Mouse (Mus musculus) megakaryocyte-erythroid progenitor cell, adult 5-6 weeks (primary cell): ENCODE measurements at regions not wholly inside any gene's neighbourhood (a gene's known extent, or its start where the extent isn't known, plus 50 kb on each side); places are given as distances from the start of the nearest gene placed in this dataset.
"Not testable (repeated sequence)": the region's sequence is repeated elsewhere in the genome, so short reads cannot be mapped to it uniquely, and the experiment has no call there.

Source experiments
- ATAC-seq: replicated peaks from 2 replicates; pipeline ENCODE4 v1.8.0; 2016; ENCODE audit warnings: mild to moderate bottlenecking, inconsistent platforms; ENCODE audit not compliant: severe bottlenecking, poor library complexity, low FRiP score, low TSS enrichment

DNA sequence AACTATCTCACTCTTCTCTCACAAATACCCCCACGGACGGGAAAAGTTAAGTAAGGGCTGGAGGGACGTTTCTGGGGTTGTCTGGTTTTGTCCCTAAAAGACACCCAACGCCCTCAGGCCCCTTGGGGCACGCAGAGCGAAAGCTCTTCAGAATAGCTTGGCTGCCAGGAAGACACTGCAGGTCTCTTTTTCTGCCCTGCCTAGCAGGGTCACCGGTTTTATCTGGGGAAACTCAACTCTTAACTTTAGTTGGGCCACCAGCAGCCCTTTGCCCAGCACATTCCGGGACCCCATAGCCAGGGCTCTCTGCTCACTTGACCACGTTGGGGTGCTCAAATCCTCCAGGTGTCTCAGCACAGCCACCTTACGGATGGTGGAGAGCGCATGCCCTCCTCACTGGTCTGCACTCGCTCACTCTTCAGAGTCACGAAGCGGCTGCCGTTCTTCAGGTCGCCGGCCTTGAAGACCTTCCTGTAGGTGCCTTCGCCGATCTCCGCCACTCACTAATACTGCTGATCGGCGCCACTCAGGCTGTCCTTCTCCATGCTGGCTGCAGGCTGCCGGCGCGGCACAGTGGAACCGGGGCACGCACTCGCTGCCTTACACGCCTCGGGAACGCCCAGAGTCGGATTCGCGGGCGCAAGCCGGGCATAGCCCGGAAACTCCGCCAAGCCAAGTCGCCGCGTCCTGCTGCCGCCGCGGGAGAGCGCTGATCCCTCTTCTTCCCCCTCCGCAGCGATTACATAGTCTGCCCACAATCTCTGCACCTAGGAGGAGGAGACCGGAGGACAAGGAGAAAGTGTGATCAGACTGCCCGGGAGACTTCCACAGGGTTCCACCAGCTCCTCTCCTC lies 83.0 kb downstream of the Ulbp1 start:
- 0 out of 2 replicates have a peak, but pooled peaks have one; percentile 52 for ATAC-seq

DNA sequence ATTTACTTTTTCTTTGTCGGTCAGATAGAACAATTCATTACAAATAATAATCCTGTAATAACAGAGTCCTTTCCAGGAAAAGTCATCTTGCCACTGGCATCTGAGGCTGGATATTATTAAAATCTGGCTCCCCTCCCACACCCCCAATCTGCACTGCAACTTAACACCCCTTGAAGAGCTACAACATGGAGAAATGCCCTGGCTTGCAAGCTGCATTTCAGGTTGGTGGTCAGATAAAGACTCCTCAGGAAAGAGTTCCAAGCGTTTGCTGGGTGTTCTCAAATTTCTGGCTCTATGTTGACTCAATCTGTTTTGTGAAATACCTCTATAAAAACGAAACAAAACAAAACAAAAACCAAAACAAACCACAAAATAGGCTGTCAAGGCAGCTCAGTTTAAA lies 114.6 kb downstream of the Ulbp1 start:
- not testable (repeated sequence) for ATAC-seq

DNA sequence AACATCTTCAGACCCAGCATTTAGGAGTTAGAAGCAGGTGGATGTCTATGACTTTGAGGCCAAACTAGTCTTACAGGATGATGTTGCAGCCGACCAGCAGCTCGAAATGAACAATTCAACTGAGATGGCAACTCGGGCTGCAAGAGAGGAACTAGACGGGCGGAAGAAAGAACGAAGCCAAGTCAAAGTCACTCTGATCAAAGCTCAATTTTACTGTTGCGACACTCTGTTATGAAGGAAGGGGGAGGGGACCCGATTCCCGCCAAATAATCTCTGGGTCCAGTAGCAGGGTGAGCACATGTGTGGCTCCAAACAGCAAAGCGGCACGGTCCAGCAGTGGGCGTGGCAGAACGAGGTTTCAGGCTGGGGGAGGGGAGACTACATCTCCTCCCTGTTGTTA lies 129.1 kb downstream of the Ulbp1 start:
- not testable (repeated sequence) for ATAC-seq

DNA sequence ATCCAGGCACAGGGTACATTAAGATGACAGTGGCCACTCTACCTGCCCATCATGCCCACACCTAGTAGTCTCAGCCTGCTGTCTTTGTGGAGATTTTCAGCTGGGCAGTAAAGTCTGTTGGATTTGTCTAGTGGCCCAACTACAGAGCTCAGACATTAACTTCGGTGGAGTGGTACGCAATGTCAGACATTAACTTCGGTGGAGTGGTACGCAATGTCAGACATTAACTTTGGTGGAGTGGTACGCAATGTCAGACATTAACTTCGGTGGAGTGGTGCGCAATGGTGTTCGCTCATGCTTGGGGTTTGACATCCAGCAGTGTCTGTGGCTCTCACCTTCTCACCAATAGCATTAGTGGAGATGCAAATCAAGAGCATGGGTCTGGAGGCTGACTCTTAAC lies 129.7 kb downstream of the Ulbp1 start:
- ATAC-seq: not testable (repeated sequence)

DNA sequence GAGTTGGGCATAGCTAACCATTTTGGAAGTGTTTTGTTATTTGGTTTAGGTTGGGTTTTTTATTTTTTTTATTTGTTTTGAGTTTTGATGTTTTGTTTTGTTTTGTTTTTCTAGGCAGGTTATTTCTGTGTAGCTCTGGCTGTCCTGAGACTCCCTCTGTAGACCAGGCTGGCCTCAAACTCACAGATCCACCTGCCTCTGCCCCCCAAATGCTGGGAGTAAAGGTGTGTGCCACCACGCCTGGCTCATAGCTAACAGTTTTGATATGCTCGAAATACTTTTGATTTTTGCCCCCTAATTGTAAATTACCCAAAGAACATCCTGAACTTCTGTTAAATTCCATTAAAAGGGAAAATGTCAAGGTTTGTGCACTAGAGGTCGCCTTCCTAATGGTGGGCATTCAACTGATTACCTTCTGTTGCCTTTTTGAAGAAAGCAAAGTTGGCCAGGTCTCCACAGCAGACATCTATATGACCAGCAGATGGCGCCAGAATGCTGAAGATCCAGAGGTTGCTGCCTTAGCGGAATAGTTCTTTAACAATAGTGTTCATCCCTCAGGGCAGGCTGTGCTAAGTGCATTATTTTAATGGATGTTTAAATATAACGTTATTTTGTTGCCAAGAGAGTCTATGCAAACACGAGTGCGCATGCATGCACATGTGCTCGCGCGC lies 121.2 kb upstream of the Cnksr3 start:
- ATAC-seq: peak; percentile 97

DNA sequence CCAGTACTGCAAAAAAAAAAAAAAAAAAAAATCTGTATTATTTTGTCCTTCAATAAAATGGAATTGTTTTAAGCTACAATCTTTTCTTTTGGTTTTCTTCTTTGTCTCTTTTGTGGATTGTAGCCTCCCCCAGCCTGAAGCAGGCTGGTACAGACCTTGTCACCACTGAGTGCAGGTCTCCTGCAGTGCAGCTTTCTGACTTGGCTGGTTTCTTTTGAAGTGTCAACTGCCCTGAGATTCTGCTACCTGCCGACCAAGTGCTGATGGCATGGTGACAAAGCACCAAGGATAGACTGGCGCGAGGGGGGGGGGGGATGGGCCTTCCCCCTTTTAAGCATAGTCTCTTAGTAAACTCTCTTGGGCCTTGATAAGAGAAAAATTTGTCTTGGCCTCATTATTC lies 116.2 kb upstream of the Cnksr3 start:
- ATAC-seq: no peak

DNA sequence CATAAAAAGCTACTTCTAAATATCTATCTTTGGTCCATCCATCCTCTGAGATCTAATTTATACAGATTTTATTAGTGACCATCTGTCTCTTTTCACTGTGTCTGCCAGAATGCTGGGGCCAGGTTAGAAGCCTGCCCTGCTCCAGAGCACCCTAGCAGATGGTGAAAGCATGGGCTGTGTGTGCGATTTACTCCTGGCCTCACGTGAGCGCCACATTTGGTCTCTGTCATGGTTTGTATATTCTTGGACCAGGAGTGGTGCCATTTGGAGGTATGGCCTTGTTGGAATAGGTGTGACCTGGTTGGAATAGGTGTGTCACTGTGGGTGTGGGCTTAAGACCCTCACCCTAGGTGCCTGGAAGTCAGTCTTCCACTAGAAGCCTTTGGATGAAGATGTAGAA lies 115.0 kb upstream of the Cnksr3 start:
- not testable (repeated sequence) for ATAC-seq

DNA sequence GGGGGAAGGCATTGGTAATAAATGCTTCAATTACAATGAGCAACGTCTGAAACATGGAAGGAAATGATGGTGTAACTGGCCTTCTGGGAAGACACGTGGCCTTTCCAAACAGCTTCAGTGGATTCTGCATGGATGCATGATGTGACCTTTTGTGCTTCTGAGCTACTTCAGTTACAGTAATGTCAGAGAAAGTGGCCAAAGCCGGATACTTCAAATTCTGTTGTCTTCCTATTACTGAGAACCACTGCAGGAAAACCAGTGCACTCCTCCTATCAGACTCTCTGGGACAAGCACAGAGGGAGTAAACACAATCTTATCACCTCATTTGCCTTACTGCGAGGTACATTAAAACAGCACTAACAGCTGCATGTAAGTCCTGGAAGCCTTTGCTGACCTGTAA lies 113.0 kb upstream of the Cnksr3 start:
- ATAC-seq: no peak

DNA sequence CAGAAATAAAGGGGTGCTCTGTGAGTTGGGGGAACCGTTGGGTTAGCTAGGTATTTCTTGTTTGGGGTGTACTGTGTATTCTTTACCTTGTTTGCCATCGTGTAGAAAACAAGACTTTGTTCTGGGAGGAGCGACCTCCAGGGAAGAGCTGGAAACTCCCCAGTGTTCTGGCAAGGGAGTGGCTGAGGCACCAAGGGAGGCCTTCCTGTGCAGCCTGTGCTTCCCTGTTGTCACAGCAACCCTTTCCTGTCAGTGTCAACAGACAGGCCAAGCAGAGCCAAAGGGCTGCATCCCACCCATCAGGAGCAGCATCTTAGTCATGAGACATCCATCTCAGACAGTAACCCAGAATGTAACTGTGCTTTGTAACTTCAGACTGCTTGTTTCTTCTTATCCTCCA lies 111.2 kb upstream of the Cnksr3 start:
- no peak for ATAC-seq

DNA sequence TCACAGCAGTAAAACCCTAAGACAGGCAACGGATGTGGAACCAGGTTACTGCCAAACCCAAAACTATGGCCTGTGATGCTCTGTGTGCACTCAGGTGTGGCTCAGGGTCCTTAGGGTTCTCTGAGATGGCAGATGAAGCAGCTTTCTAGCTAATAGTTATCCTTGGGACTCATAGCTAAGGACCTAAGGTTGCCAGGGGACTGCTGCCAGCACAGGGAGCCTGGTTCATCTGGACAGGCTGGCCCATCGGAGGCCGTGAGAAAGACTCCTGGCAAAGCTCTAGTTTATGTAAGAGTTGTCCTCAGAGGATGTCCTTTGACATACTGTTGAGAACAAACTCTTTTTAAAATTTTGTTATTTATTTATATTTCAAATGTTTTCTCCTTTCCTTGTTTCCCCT lies 97.9 kb upstream of the Cnksr3 start:
- no peak for ATAC-seq

DNA sequence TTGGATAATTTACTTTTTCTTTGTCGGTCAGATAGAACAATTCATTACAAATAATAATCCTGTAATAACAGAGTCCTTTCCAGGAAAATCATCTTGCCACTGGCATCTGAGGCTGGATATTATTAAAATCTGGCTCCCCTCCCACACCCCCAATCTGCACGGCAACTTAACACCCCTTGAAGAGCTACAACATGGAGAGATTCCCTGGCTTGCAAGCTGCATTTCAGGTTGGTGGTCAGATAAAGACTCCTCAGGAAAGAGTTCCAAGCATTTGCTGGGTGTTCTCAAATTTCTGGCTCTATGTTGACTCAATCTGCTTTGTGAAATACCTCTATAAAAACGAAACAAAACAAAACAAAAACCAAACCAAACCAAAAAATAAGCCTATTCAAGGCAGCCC lies 93.8 kb upstream of the Cnksr3 start:
- ATAC-seq: not testable (repeated sequence)

DNA sequence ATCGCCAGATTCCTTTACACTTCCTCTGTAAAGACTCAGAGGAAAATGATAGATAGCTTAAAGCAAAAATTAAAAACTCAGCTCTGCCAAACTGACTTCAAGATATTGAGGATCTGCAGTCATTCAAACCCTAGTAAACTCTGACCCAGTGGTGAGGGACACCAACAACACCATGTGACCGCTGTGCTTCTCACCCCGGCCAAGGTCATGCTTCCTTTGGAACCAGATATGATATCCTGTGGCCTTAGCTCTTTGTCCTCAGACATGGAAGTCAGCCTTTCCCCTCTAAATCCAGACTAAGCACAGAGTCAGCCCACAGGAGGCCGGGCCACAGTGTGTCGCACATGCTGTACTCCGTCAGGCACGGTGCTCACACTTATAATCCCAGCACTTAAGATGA lies 86.3 kb upstream of the Cnksr3 start:
- no peak for ATAC-seq

DNA sequence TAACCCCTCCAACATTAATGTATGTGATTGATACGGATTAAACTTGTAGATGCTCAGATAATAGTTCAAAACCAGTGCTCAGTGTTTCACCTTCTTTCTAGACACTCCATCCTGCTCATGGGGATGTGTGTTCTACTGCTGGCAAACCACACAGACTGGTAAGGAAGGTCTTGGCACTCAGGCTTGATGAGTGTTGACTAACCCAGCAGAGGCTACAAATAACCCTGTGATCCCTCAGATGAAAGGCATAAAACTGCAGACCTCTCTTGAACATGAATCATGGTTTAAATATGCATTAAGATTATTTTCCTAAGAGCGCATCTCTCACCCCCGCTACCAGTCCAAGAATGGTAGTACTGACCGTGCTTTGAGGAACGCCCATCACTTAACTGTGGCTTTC lies 83.9 kb upstream of the Cnksr3 start:
- ATAC-seq: no peak

DNA sequence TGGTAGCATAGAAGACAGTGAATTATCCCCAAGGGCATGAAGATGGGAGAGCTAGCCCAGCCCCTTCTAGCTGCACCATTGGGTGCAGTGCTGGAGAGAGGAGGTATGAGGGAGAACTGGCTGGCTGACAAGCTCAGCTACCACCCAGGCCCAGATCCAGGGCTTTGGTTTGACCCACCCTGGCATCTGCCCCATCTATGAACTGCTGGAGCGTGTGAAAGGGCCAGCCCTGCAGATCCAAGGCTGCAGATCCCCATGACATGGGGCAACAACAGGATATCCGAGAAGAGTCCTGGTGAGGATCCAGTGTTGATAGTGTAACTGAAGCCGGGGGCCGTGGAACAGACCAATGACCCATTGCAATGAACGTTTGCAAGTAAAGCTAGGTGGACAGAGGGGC lies 81.2 kb upstream of the Cnksr3 start:
- ATAC-seq: no peak

DNA sequence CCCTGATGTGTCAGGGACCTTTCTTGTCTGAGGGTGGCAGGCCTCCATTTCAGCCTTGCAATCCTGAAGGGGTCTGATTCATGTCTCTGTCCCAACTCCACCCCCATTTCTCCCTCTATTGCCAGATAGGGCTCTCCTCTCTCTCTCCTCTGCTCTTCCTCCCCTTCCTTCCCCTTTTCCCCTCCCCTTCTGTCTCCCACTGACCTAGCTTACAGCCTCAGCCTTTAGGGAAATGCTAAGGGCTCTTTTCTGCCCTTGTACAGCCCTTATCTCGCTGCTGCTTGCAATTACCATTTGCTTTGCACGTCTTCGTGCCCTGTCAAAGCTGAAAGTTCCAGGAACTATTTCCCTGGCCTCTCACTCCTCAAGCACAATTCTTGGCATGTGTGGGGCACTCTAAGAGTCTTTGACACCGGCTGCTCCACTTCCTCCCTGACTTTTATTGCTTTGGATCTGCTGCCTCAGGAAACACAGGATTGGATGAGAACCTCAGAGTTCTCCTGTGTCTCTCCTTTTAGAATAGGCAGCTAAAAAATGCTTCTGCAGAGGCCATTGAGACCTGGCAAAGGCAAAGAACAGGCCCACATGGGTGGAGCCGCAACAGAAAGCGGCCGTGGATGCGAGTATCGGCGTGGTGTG lies 77.9 kb upstream of the Cnksr3 start:
- no peak for ATAC-seq

DNA sequence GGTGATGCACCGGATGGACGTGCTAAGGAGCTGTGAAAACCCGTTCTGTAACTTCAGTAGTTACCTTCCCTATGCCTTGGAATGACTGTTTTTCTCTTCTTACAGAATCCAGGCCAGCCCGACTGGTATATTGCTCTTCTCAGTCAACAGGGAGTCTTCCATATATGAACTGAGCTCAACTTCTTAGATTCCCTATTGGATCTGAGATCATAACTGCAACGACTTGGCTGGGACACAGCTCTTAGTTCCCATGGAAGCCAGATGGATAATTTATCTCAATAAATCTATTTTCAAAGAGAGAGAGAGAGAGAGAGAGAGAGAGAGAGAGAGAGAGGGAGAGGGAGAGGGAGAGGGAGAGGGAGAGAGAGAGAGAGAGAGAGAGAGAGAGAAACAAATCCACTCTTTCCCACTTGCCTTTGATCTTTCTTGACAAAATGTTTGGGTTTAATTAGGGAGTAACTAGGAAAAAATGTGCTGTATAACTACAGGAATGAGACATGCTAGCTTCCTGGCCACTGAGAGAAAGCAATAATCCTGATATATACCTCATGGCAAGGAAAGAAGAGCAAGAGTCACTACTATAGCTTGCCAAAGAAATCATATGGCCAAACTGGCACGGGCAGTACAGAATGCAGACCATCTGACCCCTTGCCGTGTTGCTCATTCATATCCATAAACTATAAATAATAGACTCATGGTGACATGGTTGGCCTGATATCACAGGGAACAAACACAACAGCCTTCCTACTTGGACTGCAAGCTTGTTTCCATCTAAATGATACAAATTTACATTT lies 73.3 kb upstream of the Cnksr3 start:
- no peak for ATAC-seq

DNA sequence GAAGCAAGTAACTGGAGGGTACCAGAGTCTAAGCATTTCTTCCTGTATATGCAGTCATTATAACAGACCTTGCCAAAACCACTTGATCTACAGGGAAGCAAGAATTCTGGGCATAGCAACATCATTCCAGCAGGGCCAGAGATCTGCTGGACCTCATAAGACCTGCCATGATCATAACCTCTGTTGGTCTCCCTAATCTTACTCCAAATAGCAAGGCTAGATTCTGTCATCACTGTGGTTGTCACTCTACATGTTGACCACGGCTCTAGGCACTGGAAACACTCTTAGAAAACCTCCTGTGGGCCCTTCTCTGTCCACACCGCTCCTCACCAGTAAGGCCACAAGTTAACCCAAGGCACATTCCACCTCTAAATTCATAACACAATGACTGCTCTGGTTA lies 68.4 kb upstream of the Cnksr3 start:
- ATAC-seq: no peak

DNA sequence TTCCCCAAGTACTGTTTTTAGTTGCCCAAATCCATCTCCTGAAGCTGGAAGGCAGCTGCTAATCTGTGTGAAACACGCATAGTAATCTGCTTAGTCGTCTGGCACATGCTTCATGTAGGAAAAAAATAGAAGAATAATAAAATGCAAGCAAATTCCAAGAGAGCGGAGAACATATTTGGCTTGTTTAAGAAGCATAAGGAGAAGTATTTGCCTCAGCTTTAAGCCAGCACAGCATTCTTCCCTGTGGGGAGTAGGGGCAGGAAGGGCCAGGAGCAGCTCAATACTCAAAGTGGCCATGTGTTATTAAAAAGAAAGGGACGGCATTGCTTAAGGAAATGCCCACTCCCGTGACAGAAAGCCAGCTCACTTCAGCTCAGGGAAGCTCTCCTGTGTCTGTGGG lies 66.8 kb upstream of the Cnksr3 start:
- no peak for ATAC-seq

DNA sequence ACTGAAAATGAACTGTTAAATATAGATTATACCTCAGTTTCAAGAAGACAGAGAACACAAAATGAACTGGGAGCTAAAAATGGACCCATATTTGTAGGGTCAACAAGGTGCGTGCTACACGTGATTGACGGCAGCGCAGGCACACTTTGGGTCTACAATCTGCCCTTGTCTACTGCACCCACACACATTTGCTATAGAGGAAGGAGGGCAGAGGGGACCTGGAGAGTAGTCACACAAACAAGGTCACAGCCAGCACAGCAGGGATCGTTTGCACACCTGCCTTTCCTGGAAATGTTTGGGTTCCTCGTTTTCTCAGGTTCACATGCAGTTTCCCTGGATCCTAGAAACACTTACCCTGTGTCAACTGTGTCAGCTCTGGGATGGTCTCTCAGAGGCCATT lies 63.3 kb upstream of the Cnksr3 start:
- no peak for ATAC-seq

DNA sequence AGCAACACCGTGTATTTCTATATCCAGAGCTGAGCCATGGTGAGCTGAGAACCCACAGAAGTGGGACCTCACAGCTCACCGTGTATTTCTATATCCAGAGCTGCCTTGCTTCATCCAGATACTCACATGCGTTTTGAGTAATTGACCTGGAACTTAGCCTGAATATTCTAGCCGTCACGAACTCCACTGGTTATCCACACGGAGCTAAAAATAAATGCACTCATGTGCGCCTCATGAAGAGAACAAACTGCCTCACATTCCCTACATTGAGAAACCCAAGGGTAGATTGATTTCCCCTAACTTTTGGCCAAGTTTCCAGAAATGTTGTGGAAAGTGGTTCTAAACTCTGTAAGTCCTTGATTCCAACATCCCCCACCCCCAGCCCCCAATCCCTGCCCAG lies 62.4 kb upstream of the Cnksr3 start:
- ATAC-seq: no peak
